ENCODE assay signal across 30 mouse cellular contexts in genomic region chr13:40906528-40906927, GRCm38 (mm10). TPM values are rescaled to one million over a fixed set of nuclear protein-coding genes. Genes with fewer than 3 reads are reported as not detected.
DNase-seq lines count a peak whose midpoint lies in the region; ATAC-seq and TF ChIP-seq lines count a peak whose summit lies in the region.
"Had no signal": no experiment of that assay in that cellular context is flagged by ENCODE, and none has a peak within 500 bp of the region (broad histone marks: within the 10 kb centered on the region; RNA-seq: fewer than 3 reads in every experiment).

No protein-coding gene starts in this region.

- TF ChIP-seq EP300 in ES-Bruce4 (IDR thresholded peaks at IDR 0.05; ENCODE audit: insufficient read depth, low read depth, low read length) = no peak

- H3K27me3 ChIP-seq in intestine, embryonic 16.5 days (replicated peaks; ENCODE audit: control insufficient read depth, insufficient read depth, low read length) = no peaks in the 10 kb centered on the region
- no peaks in the 10 kb centered on the region for H3K27me3 ChIP-seq in intestine, postnatal 0 days (replicated peaks; ENCODE audit: control insufficient read depth, insufficient read depth, low read length)
- no peaks in the 10 kb centered on the region for H3K27me3 ChIP-seq in kidney, postnatal 0 days (ENCODE audit: insufficient read depth, low read length)
- no peaks in the 10 kb centered on the region for H3K27me3 ChIP-seq in ES-Bruce4 (ENCODE audit: control insufficient read depth, insufficient read depth, low read length, poor library complexity, severe bottlenecking)
- H3K27me3 ChIP-seq: CH12.LX; heart, embryonic 12.5 days; heart, embryonic 15.5 days; hindbrain, embryonic 13.5 days; Patski had no signal

- no peaks in the 10 kb centered on the region for H3K36me3 ChIP-seq in intestine, embryonic 16.5 days (ENCODE audit: control insufficient read depth, insufficient read depth, low read length)
- no peaks in the 10 kb centered on the region for H3K36me3 ChIP-seq in intestine, postnatal 0 days (ENCODE audit: control insufficient read depth, insufficient read depth)
- H3K36me3 ChIP-seq in kidney, postnatal 0 days (ENCODE audit: insufficient read depth, low read length) = no peaks in the 10 kb centered on the region
- H3K36me3 ChIP-seq in ES-Bruce4 (ENCODE audit: control insufficient read depth, insufficient read depth, low read length, poor library complexity, severe bottlenecking) = peaks cover 10% of the 10 kb centered on the region
- H3K36me3 ChIP-seq: forebrain, embryonic 10.5 days; G1E; heart, embryonic 12.5 days; heart, embryonic 15.5 days; hindbrain, embryonic 10.5 days; hindbrain, embryonic 13.5 days had no signal

- WGBS in intestine, embryonic 16.5 days = 83% methylated on average over 7 of the region's 7 CpGs
- 75% methylated on average over 7 of the region's 7 CpGs for WGBS in intestine, postnatal 0 days
- whole genome bisulfite sequencing in kidney, postnatal 0 days = 79% methylated on average over 7 of the region's 7 CpGs

- no peak overlapping the region for H3K9ac ChIP-seq in intestine, embryonic 16.5 days (ENCODE audit: low read depth, low read length)
- H3K9ac ChIP-seq in intestine, postnatal 0 days (ENCODE audit: low read depth, low read length) = no peak overlapping the region
- H3K9ac ChIP-seq in kidney, postnatal 0 days (ENCODE audit: low read depth, low read length) = 0 out of 2 replicates have a peak overlapping the region, but pooled peaks have one; percentile 13
- H3K9ac ChIP-seq in ES-Bruce4 (ENCODE audit: low read depth, poor library complexity, severe bottlenecking) = no peak overlapping the region
- H3K9ac ChIP-seq: forebrain, embryonic 13.5 days; heart, embryonic 12.5 days; heart, embryonic 15.5 days; hindbrain, embryonic 13.5 days had no signal

- ATAC-seq in intestine, embryonic 16.5 days = no peak
- ATAC-seq in intestine, postnatal 0 days = no peak
- no peak for ATAC-seq in kidney, postnatal 0 days (replicated peaks; ENCODE audit: low FRiP score, low read depth)
- ATAC-seq: forebrain, embryonic 13.5 days; forebrain, embryonic 16.5 days; hindbrain, embryonic 16.5 days; Patski had no signal

- DNase-seq in kidney, postnatal 0 days (ENCODE audit: low spot score) = no peak
- no peak for DNase-seq in kidney, postnatal 14 days
- DNase-seq in frontal cortex, postnatal 14 days (ENCODE audit: low spot score in 2 of 2) = no peak
- DNase-seq in layer of hippocampus, adult 11-12 months (ENCODE audit: low spot score) = no peak
- DNase-seq: adrenal gland, adult 2 months; adrenal gland, postnatal 14 days; B cell, adult 2 months; cerebellum, adult 11-12 months; cerebellum, adult 9-10 months; cerebellum, postnatal 14 days; gastrocnemius, adult 2 months; gastrocnemius, postnatal 14 days; heart, adult 18-20 months; heart, postnatal 10 days; heart, postnatal 36 days had no signal

- peaks cover 18% of the 10 kb centered on the region for H3K4me1 ChIP-seq in intestine, embryonic 16.5 days (ENCODE audit: control insufficient read depth, insufficient read depth, low read length)
- peaks cover 10% of the 10 kb centered on the region; the same call in 1 of the 2 replicates for H3K4me1 ChIP-seq in intestine, postnatal 0 days (replicated peaks; ENCODE audit: control insufficient read depth, insufficient read depth, low read length)
- peaks cover 9% of the 10 kb centered on the region; the same call in 1 of the 2 replicates for H3K4me1 ChIP-seq in kidney, postnatal 0 days (replicated peaks; ENCODE audit: insufficient read depth, low read length)
- H3K4me1 ChIP-seq in ES-Bruce4 (ENCODE audit: control insufficient read depth, insufficient read depth, low read length) = peaks cover 2% of the 10 kb centered on the region
- H3K4me1 ChIP-seq in brown adipose tissue, adult 24 weeks (ENCODE audit: control insufficient read depth, insufficient read depth, insufficient read length, low read length) = peaks cover 19% of the 10 kb centered on the region
- H3K4me1 ChIP-seq: forebrain, embryonic 13.5 days; hindbrain, embryonic 13.5 days had no signal

- H3K9me3 ChIP-seq in intestine, embryonic 16.5 days (ENCODE audit: control insufficient read depth, low read length) = no peaks in the 10 kb centered on the region
- no peaks in the 10 kb centered on the region for H3K9me3 ChIP-seq in intestine, postnatal 0 days (ENCODE audit: control insufficient read depth)
- no peaks in the 10 kb centered on the region for H3K9me3 ChIP-seq in kidney, postnatal 0 days (replicated peaks; ENCODE audit: low read length)
- H3K9me3 ChIP-seq in ES-Bruce4 (replicated peaks; ENCODE audit: control insufficient read depth, insufficient read depth, low read length, poor library complexity, severe bottlenecking) = no peaks in the 10 kb centered on the region
- H3K9me3 ChIP-seq: forebrain, embryonic 10.5 days; forebrain, embryonic 13.5 days; G1E; heart, embryonic 12.5 days; heart, embryonic 15.5 days; hindbrain, embryonic 10.5 days; hindbrain, embryonic 13.5 days had no signal

- TF ChIP-seq POLR2A in ES-Bruce4 (IDR thresholded peaks at IDR 0.05; ENCODE audit: insufficient read depth, low read length) = no peak

- no peak overlapping the region for H3K4me2 ChIP-seq in intestine, embryonic 16.5 days (ENCODE audit: low read depth, low read length)
- no peak overlapping the region for H3K4me2 ChIP-seq in intestine, postnatal 0 days (replicated peaks; ENCODE audit: low read depth)
- no peak overlapping the region for H3K4me2 ChIP-seq in kidney, postnatal 0 days (ENCODE audit: low read length)
- H3K4me2 ChIP-seq: forebrain, embryonic 13.5 days; heart, embryonic 12.5 days; heart, embryonic 15.5 days; hindbrain, embryonic 13.5 days had no signal

- no peak for TF ChIP-seq CTCF in intestine, postnatal 0 days (IDR thresholded peaks at IDR 0.05; ENCODE audit: low read depth)
- no peak for TF ChIP-seq CTCF in kidney, postnatal 0 days (IDR thresholded peaks at IDR 0.05; ENCODE audit: low read depth)
- TF ChIP-seq CTCF in ES-Bruce4 (IDR thresholded peaks at IDR 0.05; ENCODE audit: low read depth, low read length) = no peak

- H3K4me3 ChIP-seq in intestine, embryonic 16.5 days (ENCODE audit: low read length) = no peak overlapping the region
- H3K4me3 ChIP-seq in intestine, postnatal 0 days (ENCODE audit: low read depth, low read length) = no peak overlapping the region
- no peak overlapping the region for H3K4me3 ChIP-seq in kidney, postnatal 0 days (replicated peaks; ENCODE audit: low read depth, low read length)
- no peak overlapping the region for H3K4me3 ChIP-seq in ES-Bruce4 (ENCODE audit: low read depth, low read length)
- H3K4me3 ChIP-seq in brown adipose tissue, adult 24 weeks (ENCODE audit: insufficient read depth, low read depth, low read length) = no peak overlapping the region
- H3K4me3 ChIP-seq: forebrain, embryonic 10.5 days; forebrain, embryonic 13.5 days; gastrocnemius, adult 2 months; heart, embryonic 12.5 days; heart, embryonic 15.5 days; hindbrain, embryonic 10.5 days; hindbrain, embryonic 13.5 days had no signal

- H3K27ac ChIP-seq in intestine, embryonic 16.5 days (ENCODE audit: low read length) = 0 out of 2 replicates have a peak overlapping the region, but pooled peaks have one; percentile 28
- no peak overlapping the region for H3K27ac ChIP-seq in intestine, postnatal 0 days (ENCODE audit: low read depth, low read length)
- H3K27ac ChIP-seq in kidney, postnatal 0 days = peak overlapping the region; percentile 42; the same call in 1 of the 2 replicates
- H3K27ac ChIP-seq in ES-Bruce4 (ENCODE audit: insufficient read depth, low read length) = 0 out of 2 replicates have a peak overlapping the region, but pooled peaks have one; percentile 2
- H3K27ac ChIP-seq in brown adipose tissue, adult 24 weeks (replicated peaks; ENCODE audit: low read depth, low read length) = peak overlapping the region; percentile 73
- H3K27ac ChIP-seq: forebrain, embryonic 10.5 days; forebrain, embryonic 13.5 days; heart, embryonic 15.5 days; hindbrain, embryonic 10.5 days; hindbrain, embryonic 13.5 days had no signal

RNA-seq across cellular contexts. Expression of gene Gcnt2, which starts 47.0 kb away (rescaled TPM):
- polyA plus RNA-seq in intestine, embryonic 16.5 days (2015; fragmentation: Nextera tagmentation; extraction: Ambion mirVana) = 14.5 and 17.3 TPM in 2 replicates
- 20.2 and 20.5 TPM in 2 replicates for polyA plus RNA-seq in intestine, postnatal 0 days (2015; fragmentation: Nextera tagmentation; extraction: Ambion mirVana)
- 7.1 and 7.3 TPM in 2 replicates for polyA plus RNA-seq in kidney, postnatal 0 days (2015; fragmentation: Nextera tagmentation; extraction: Ambion mirVana)
- 55.5 and 57.5 TPM in 2 replicates for polyA plus RNA-seq in ES-Bruce4 (2011; ENCODE audit: insufficient read depth, insufficient read length, low read depth, missing spikeins)
- 5.3 and 7.0 TPM in 2 replicates for polyA plus RNA-seq in brown adipose tissue, adult 24 weeks (2012; ENCODE audit: insufficient read depth, insufficient read length, missing spikeins)
- polyA plus RNA-seq: G1E had no signal
